In the genomic region with DNA sequence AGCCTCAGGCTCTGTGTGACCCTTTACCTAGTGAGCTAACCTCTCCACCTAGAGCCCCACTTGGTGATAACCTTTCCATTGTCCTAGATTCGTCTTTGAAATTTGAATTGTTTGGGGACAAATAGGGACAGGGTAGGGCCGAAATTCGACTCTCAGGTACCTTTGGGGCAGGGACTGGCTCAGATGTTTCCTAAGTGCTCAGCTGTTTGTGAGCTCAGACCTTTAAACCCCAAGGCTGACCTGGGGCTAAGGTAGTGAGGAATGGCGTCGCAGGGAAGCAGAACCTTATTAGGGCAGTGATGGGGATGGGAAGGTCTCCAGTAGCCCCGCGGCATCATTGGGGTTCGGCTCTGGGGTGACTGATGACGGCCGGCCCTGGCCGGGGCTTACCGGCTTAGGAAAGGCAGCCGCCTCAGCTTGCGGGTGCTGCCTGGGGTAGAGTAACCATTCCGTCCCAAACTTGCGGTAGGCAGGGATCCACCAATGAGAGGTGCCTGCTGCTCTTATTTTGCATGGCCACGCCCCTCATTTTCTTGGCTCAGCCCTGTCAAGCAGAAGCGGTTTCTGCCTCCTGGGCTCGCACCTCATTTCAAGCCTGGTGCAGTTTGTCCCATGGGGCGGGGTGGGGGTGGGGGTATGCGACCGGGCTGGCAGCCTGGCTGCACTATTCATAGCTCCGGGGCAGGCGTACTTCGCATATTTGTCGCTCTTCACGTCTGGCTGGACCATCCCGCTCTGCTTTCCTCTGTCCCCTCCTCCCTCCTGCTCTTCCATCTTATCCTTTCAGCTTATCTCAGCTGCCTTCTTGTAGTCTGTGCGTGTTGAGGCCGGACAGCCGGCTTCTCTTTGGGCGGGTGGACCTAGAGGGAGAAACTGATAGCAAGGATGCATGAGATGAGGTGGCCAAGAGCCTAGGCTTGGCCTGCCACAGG, we compare ENCODE assay signal across 8 mouse cellular contexts. TPM values are rescaled to one million over a fixed set of nuclear protein-coding genes. Genes with fewer than 3 reads are reported as not detected.
DNase-seq lines count a peak whose midpoint lies in the region; ATAC-seq lines count a peak whose summit lies in the region.

No protein-coding gene starts in this region.

- WGBS in forebrain, embryonic 14.5 days: under 1% methylated on average over 32 of the region's 32 CpGs

- H3K9ac ChIP-seq in forebrain, embryonic 14.5 days (ENCODE audit: low read length): peak overlapping the region; percentile 48

- peaks cover 4% of the 10 kb centered on the region; the same call in 1 of the 2 replicates for H3K4me1 ChIP-seq in forebrain, embryonic 14.5 days (ENCODE audit: control insufficient read depth, insufficient read depth, low read length)

- peak overlapping the region; percentile 27 for H3K4me3 ChIP-seq in forebrain, embryonic 14.5 days (ENCODE audit: low read depth, low read length)

- no peaks in the 10 kb centered on the region for H3K27me3 ChIP-seq in forebrain, embryonic 14.5 days (replicated peaks; ENCODE audit: control insufficient read depth, insufficient read depth, low read length)

- H3K36me3 ChIP-seq in forebrain, embryonic 14.5 days (ENCODE audit: control insufficient read depth, insufficient read depth, low read length): no peaks in the 10 kb centered on the region

- peak overlapping the region; percentile 63 for H3K4me2 ChIP-seq in forebrain, embryonic 14.5 days (ENCODE audit: low read length)

- no peak overlapping the region for H3K27ac ChIP-seq in forebrain, embryonic 14.5 days (ENCODE audit: low read depth, low read length)

- peak; percentile 85; the same call in 1 of the 2 replicates for ATAC-seq in cerebellum, adult (ENCODE audit: insufficient number of reproducible peaks, low FRiP score, low TSS enrichment)
- ATAC-seq in forebrain, embryonic 14.5 days: peak; percentile 91
- peak; percentile 77 to 87 for ATAC-seq in hematopoietic stem cell, adult 5-6 weeks (replicated peaks in 1 of 2; ENCODE audit: insufficient read depth in 1 of 2, low FRiP score in 2 of 2, low TSS enrichment in 1 of 2, low read depth in 1 of 2, poor library complexity in 2 of 2, severe bottlenecking in 2 of 2)

- DNase-seq in cerebellum, postnatal 4 days (ENCODE audit: low spot score in 2 of 2): no peak
- peak; percentile 77 for DNase-seq in cerebellum, adult 11-12 months
- peak; percentile 91 for DNase-seq in forebrain, embryonic 14.5 days (ENCODE audit: low spot score)
- DNase-seq in layer of hippocampus, postnatal 10 days (ENCODE audit: low spot score in 2 of 2): peak; percentile 57 to 63
- peak; percentile 79 to 85 for DNase-seq in lung, postnatal 4 days
- peak; percentile 53 for DNase-seq in right cerebral cortex, postnatal 4 days

- no peaks in the 10 kb centered on the region for H3K9me3 ChIP-seq in forebrain, embryonic 14.5 days (replicated peaks; ENCODE audit: control insufficient read depth, low read length)

RNA-seq across cellular contexts. Expression of a gene that starts 12.7 kb away (rescaled TPM):
- polyA plus RNA-seq in forebrain, embryonic 14.5 days (2014; fragmentation: Nextera tagmentation; extraction: Ambion mirVana): 5.4 and 6.3 TPM in 2 replicates
- total RNA-seq in hematopoietic stem cell, adult 5-6 weeks (2017): 7.3 and 11.4 TPM in 2 replicates
- 10 to 100 TPM; 73.3 to 77.4 TPM for total RNA-seq in layer of hippocampus, postnatal 10 days (2021)

Comparison
In these comparisons a context has a peak if more than half of its experiments do, and no peak if none do; other contexts are left out.
1. DNase-seq: peak in cerebellum, adult 11-12 months (single experiment), forebrain, embryonic 14.5 days (single experiment), layer of hippocampus, postnatal 10 days (2 of 2), lung, postnatal 4 days (2 of 2) and right cerebral cortex, postnatal 4 days (single experiment); none in cerebellum, postnatal 4 days (0 of 2).
2. Peak in every context shown above with its lines, with median percentiles within 50 percentile points of each other: ATAC-seq.